Mouse (Mus musculus) liver, postnatal 0 days (tissue): Measurements from ENCODE around the gene Zfr.

Experiments used
- CTCF ChIP-seq: sonication (generic); IDR thresholded peaks from 2 replicates; pipeline ENCODE4 v1.5.1; 2016; ENCODE audit warnings: antibody characterized with exemption, low read depth
- EP300 ChIP-seq: IDR thresholded peaks from 2 replicates; pipeline ENCODE4 v1.6.1; 2016; ENCODE audit warnings: antibody characterized with exemption, low read depth, mild to moderate bottlenecking

DNA sequence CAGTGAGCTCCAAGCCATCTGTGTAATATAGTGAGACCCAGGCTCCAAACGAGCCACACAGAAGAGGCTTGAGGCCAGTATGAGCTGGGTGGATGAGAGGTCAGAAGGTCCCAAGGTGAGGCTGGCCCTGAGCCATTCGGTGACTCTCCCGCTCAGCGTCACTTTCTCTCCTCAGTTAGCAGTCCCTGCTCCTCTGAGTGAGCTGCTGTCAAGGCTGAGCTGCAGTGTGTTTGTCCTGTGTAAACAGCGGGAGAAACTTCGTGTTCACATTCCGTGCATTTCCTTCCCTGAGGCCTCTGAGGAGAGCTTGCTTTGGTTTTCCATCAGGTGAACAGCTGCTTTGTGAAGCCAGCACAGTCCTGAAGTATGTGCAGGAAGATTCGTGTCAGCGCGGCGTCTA is 114.8 kb downstream of the Zfr start:
- TF ChIP-seq CTCF (no peak), EP300 (no peak)
